Mouse (Mus musculus): ENCODE measurements at regions not wholly inside any gene's neighbourhood (a gene's known extent, or its start where the extent isn't known, plus 50 kb on each side); places are given as distances from the start of the nearest gene placed in this dataset.

DNA sequence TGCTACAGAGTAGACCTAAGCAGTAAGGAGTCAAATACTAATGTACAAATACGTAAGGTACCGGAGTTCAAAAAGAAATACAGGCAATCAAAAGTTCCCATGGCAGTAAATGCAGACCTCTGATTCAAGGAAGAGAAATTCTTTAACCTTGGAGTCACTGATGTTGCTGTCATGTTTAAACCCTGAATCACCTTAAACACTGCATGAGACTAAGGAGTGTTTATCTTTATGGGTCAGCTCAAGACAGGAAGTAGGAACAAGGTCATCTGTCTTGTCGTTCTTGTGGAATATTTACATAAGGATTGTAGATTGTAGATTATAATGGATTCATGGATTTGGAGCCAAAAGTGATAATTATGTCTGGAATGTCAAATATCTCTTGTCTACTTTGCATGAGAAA is 1708.7 kb upstream of the Slc10a2 start:
- 83% methylated on average over 3 of the region's 3 CpGs for WGBS
- no peak overlapping the region for H3K27ac ChIP-seq
- no peaks in the 10 kb centered on the region for H3K27me3 ChIP-seq (ENCODE audit: low read depth, poor library complexity, severe bottlenecking)
- no peak overlapping the region for H3K4me3 ChIP-seq
- H3K36me3 ChIP-seq: no peaks in the 10 kb centered on the region
- H3K4me1 ChIP-seq: no peaks in the 10 kb centered on the region
- DNase-seq (ENCODE audit: low spot score): no peak
- H3K9me3 ChIP-seq (replicated peaks): no peaks in the 10 kb centered on the region

DNA sequence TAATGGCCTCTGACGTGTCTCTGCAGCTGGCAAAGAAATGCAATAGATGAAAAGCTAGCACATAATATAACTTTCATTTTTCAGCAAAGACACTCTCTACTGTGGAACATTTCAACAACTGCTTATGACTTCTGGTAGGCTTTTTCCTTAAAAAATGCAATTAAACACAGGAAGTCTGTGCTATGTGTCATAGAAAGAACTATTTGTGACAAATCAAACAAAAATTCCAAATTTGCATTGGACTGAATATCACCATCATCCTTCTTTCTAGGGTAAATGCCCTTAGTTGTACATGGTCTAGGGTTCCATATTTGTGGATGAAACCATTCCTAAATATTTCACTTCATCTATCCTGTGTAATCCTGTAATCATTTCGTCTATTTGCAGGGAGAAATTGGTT is 1702.0 kb upstream of the Slc10a2 start:
- H3K4me1 ChIP-seq: no peaks in the 10 kb centered on the region
- no peaks in the 10 kb centered on the region for H3K27me3 ChIP-seq (ENCODE audit: low read depth, poor library complexity, severe bottlenecking)
- 61% methylated on average over 2 of the region's 2 CpGs for WGBS
- no peak for DNase-seq (ENCODE audit: low spot score)
- H3K9me3 ChIP-seq (replicated peaks): no peaks in the 10 kb centered on the region
- H3K4me3 ChIP-seq: no peak overlapping the region
- H3K27ac ChIP-seq: no peak overlapping the region
- H3K36me3 ChIP-seq: no peaks in the 10 kb centered on the region

DNA sequence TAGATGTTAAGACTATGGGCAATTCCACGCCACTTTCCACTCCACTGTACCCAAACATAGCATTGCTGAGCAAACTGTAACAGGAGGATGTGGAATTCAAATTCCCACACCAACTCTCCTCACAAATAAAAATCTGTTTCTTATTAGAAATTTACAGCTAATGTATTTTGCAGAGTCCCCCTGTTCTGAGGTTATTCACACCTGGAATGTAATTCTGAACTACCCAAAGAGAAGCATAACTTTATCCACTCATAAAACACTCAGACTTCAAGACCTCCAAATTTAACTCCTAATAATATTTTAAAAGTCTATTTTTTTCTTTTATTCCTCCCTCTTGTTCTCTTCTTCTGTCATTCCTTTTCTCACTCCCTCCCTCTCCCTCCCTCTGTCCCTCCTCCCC is 1698.0 kb upstream of the Slc10a2 start:
- no peak overlapping the region for H3K27ac ChIP-seq
- H3K4me1 ChIP-seq: no peaks in the 10 kb centered on the region
- H3K27me3 ChIP-seq (ENCODE audit: low read depth, poor library complexity, severe bottlenecking): no peaks in the 10 kb centered on the region
- H3K9me3 ChIP-seq (replicated peaks): no peaks in the 10 kb centered on the region
- WGBS: 87% methylated on average over 1 of the region's 1 CpGs
- no peaks in the 10 kb centered on the region for H3K36me3 ChIP-seq
- DNase-seq (ENCODE audit: low spot score): no peak
- H3K4me3 ChIP-seq: no peak overlapping the region

- H3K4me1 ChIP-seq: no peaks in the 10 kb centered on the region
- no peaks in the 10 kb centered on the region for H3K36me3 ChIP-seq
- no peaks in the 10 kb centered on the region for H3K9me3 ChIP-seq (replicated peaks)
- H3K4me3 ChIP-seq: no peak overlapping the region
- H3K27me3 ChIP-seq (ENCODE audit: low read depth, poor library complexity, severe bottlenecking): no peaks in the 10 kb centered on the region
- no peak for DNase-seq (ENCODE audit: low spot score)
- H3K27ac ChIP-seq: no peak overlapping the region
These were observed 1695.9 kb upstream of the Slc10a2 start for GRCm38 (mm10) chr8:6801076-6801475.

DNA sequence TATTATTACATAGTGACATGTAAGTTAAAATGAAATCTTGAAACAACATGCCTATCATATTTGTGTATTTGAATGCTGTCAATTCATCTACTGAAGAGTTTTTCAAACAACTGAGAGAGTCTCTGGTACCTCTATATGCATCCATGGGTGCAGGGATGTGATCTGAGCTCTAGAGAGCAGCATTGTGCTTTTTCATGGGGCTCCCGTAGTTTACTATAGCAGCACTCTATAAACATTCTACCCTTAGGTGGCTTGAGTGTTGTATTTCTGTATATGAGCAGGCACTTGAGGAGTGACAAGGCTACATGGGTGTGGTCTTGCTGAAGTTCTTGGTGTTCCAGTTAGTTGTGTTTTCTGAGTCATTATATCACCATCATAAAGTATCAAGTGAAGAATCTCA is 1683.9 kb upstream of the Slc10a2 start:
- no peaks in the 10 kb centered on the region for H3K9me3 ChIP-seq (replicated peaks)
- no peak overlapping the region for H3K27ac ChIP-seq
- no peaks in the 10 kb centered on the region for H3K4me1 ChIP-seq
- H3K27me3 ChIP-seq (ENCODE audit: low read depth, poor library complexity, severe bottlenecking): no peaks in the 10 kb centered on the region
- no peaks in the 10 kb centered on the region for H3K36me3 ChIP-seq
- WGBS: 76% methylated on average over 1 of the region's 1 CpGs
- DNase-seq (ENCODE audit: low spot score): no peak
- H3K4me3 ChIP-seq: no peak overlapping the region

DNA sequence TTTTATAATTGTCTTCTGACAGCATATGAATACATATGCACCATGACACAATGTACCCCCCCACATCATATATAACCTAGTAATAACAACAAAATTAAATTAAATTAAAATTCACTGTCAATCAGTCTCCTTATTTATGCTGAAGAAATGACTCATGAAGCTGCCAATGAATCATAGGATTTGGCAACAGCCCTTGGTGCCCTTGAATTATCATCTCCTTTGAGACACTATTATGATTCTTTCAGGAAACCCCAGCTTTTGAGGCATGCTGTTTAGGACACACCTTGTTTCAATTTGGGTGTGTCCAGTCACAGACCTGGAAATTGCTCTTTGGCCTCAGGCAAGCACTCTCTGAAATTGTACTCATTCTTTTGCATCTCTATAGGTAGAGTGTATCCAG is 1675.8 kb upstream of the Slc10a2 start:
- H3K27ac ChIP-seq: no peak overlapping the region

GRCm38 (mm10) chr8:6775103-6775502 is 1670.0 kb upstream of the Slc10a2 start:
- Histone ChIP-seq H3K36me3 (no peaks in the 10 kb centered on the region), H3K4me1 (no peaks in the 10 kb centered on the region), H3K9me3 (replicated peaks) (no peaks in the 10 kb centered on the region), H3K4me3 (no peak overlapping the region), H3K27me3 (ENCODE audit: low read depth, poor library complexity, severe bottlenecking) (no peaks in the 10 kb centered on the region), H3K27ac (no peak overlapping the region)
- 89% methylated on average over 3 of the region's 3 CpGs for WGBS
- no peak for DNase-seq (ENCODE audit: low spot score)

More for the DNA sequence above, 1675.8 kb upstream of the Slc10a2 start:
- Histone ChIP-seq H3K9me3 (replicated peaks) (no peaks in the 10 kb centered on the region), H3K4me1 (no peaks in the 10 kb centered on the region), H3K27me3 (ENCODE audit: low read depth, poor library complexity, severe bottlenecking) (no peaks in the 10 kb centered on the region), H3K36me3 (no peaks in the 10 kb centered on the region), H3K4me3 (no peak overlapping the region)
- no peak for DNase-seq (ENCODE audit: low spot score)

DNA sequence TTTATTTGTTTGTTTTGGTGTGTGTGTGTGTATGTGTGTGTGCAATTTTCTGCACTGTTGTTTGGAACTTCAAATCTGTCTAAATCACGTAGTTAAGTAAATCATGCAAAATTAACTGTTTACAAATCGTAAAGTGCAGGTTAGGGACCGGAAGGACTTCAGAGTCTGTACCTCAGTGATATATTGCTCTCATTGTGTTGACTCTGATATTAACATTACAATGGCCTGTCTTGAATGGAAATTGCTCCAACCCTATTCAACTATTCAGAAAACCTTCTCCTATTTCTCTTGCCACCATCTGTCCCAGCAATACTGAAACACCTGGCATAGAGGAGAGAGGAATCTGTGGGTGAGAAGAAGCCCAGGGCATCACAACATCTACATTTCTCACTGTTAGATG is 1624.4 kb upstream of the Slc10a2 start:
- no peaks in the 10 kb centered on the region for H3K4me1 ChIP-seq
- WGBS: 88% methylated on average over 3 of the region's 3 CpGs

DNA sequence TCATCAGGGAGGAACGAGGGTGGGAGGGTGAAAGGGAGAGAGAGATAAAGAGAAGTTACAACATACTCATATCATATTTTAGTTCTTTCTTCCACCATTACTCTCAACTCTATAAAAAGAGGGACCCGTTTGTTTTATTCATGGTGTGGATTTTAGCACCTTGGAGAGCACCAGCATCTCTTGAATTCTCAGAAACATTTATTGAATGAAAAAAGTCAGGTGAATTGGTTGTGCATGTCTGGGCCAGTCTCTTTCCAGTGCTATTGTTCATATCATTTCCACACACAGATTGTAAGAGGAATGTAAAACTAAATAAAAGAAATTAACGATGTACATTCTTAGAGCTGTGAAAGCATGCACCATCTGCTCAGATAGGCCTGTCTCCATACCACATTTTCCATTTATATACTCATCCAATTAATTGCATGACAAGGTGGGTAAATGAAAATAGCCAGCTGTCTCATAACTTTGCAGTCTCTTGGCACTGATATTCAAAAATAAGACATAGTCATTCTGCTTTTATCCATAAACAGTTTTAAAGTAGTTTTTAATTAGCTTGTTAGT is 1603.8 kb upstream of the Slc10a2 start:
- Histone ChIP-seq H3K4me1 (no peaks in the 10 kb centered on the region), H3K9me3 (replicated peaks) (no peaks in the 10 kb centered on the region), H3K36me3 (no peaks in the 10 kb centered on the region), H3K27ac (no peak overlapping the region), H3K27me3 (ENCODE audit: low read depth, poor library complexity, severe bottlenecking) (no peaks in the 10 kb centered on the region), H3K4me3 (no peak overlapping the region)
- WGBS: 74% methylated on average over 3 of the region's 3 CpGs
- no peak for DNase-seq (ENCODE audit: low spot score)

More for the DNA sequence above, 1624.4 kb upstream of the Slc10a2 start:
- H3K27me3 ChIP-seq (ENCODE audit: low read depth, poor library complexity, severe bottlenecking): no peaks in the 10 kb centered on the region
- no peak overlapping the region for H3K4me3 ChIP-seq
- no peaks in the 10 kb centered on the region for H3K36me3 ChIP-seq
- H3K27ac ChIP-seq: no peak overlapping the region
- DNase-seq (ENCODE audit: low spot score): no peak
- H3K9me3 ChIP-seq (replicated peaks): no peaks in the 10 kb centered on the region

GRCm38 (mm10) chr8:6688595-6688994 is 1583.4 kb upstream of the Slc10a2 start:
- no peaks in the 10 kb centered on the region for H3K27me3 ChIP-seq (ENCODE audit: low read depth, poor library complexity, severe bottlenecking)
- WGBS: 89% methylated on average over 4 of the region's 4 CpGs
- no peaks in the 10 kb centered on the region for H3K36me3 ChIP-seq
- H3K4me1 ChIP-seq: no peaks in the 10 kb centered on the region
- no peak overlapping the region for H3K27ac ChIP-seq
- no peak overlapping the region for H3K4me3 ChIP-seq
- H3K9me3 ChIP-seq (replicated peaks): no peaks in the 10 kb centered on the region
- DNase-seq (ENCODE audit: low spot score): no peak

DNA sequence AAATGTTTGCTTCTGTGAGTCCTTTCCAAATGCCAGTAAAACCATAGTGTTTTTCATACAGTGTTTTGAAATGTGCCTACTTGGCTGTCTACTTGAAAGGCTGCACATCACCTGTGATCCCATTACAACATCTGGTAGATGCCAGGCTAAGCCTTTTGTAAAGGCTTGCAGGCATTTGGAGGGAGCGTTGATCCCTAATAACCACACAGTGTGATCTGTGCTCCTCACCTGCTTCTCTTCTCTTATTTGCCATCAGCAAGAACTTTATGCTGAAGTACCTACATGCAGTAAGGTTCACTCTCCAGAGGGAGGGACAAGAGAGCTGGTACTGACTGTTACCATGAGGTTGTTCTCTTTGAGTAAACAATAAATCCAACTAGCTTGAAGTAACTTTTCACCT is 1553.7 kb upstream of the Slc10a2 start:
- no peaks in the 10 kb centered on the region for H3K36me3 ChIP-seq
- 91% methylated on average over 1 of the region's 1 CpGs for WGBS
- no peaks in the 10 kb centered on the region for H3K27me3 ChIP-seq (ENCODE audit: low read depth, poor library complexity, severe bottlenecking)
- H3K27ac ChIP-seq: no peak overlapping the region
- H3K4me1 ChIP-seq: no peaks in the 10 kb centered on the region
- no peak for DNase-seq (ENCODE audit: low spot score)
- H3K4me3 ChIP-seq: no peak overlapping the region
- H3K9me3 ChIP-seq (replicated peaks): no peaks in the 10 kb centered on the region

GRCm38 (mm10) chr8:6657451-6657990 is 1552.4 kb upstream of the Slc10a2 start:
- Histone ChIP-seq H3K9me3 (replicated peaks) (no peaks in the 10 kb centered on the region), H3K36me3 (no peaks in the 10 kb centered on the region), H3K27me3 (ENCODE audit: low read depth, poor library complexity, severe bottlenecking) (no peaks in the 10 kb centered on the region), H3K4me1 (no peaks in the 10 kb centered on the region), H3K4me3 (no peak overlapping the region), H3K27ac (no peak overlapping the region)
- WGBS: 83% methylated on average over 3 of the region's 3 CpGs
- DNase-seq (ENCODE audit: low spot score): no peak

- no peaks in the 10 kb centered on the region for H3K27me3 ChIP-seq (ENCODE audit: low read depth, poor library complexity, severe bottlenecking)
- no peak for DNase-seq (ENCODE audit: low spot score)
These were observed 1547.0 kb upstream of the Slc10a2 start for GRCm38 (mm10) chr8:6652180-6652579.

GRCm38 (mm10) chr8:6648083-6648482 is 1542.9 kb upstream of the Slc10a2 start:
- Histone ChIP-seq H3K4me3 (no peak overlapping the region), H3K36me3 (no peaks in the 10 kb centered on the region), H3K4me1 (no peaks in the 10 kb centered on the region), H3K27me3 (ENCODE audit: low read depth, poor library complexity, severe bottlenecking) (no peaks in the 10 kb centered on the region), H3K9me3 (replicated peaks) (no peaks in the 10 kb centered on the region), H3K27ac (no peak overlapping the region)
- DNase-seq (ENCODE audit: low spot score): no peak

More at GRCm38 (mm10) chr8:6652180-6652579, 1547.0 kb upstream of the Slc10a2 start:
- Histone ChIP-seq H3K27ac (no peak overlapping the region), H3K4me3 (no peak overlapping the region), H3K9me3 (replicated peaks) (no peaks in the 10 kb centered on the region), H3K4me1 (no peaks in the 10 kb centered on the region), H3K36me3 (no peaks in the 10 kb centered on the region)

Measured in limb, embryonic 10.5 days (tissue).